Mouse (Mus musculus) T-cell, adult 2 months (primary cell): ENCODE results near the gene Rilpl1.
A peak's percentile ranks its signal among the peaks of the same experiment; 100 is the strongest.
"Not testable (repeated sequence)": the region's sequence is repeated elsewhere in the genome, so short reads cannot be mapped to it uniquely, and the experiment has no call there.

Source experiments
- DNase-seq: peaks from one replicate; pipeline ENCODE4 v3.0.0; 2022; ENCODE audit warnings: low spot score

The Rilpl1 gene

DNA sequence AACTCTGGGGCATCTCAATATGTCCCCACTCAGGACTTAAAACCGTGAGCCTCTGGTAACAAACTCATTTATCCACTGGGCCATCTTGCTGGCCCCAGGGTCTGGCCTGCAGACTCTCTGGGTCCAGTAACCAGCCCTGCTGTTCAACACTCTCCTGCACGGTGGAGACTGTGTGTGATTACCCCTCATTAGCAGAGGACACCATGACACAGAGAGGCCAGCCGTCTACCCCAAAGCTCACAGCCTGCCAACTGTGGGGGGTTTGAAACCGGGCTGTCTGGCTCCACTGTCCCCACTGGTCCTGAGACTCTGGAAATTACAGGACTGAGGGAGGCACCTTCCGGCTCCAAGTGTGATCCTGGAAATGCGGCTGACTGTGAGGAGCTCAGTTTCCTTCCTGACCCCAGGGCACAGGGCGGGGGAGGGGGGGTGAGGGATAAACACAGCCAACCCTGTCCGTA is 2.0 kb downstream of the Rilpl1 start:
- DNase-seq = no peak

DNA sequence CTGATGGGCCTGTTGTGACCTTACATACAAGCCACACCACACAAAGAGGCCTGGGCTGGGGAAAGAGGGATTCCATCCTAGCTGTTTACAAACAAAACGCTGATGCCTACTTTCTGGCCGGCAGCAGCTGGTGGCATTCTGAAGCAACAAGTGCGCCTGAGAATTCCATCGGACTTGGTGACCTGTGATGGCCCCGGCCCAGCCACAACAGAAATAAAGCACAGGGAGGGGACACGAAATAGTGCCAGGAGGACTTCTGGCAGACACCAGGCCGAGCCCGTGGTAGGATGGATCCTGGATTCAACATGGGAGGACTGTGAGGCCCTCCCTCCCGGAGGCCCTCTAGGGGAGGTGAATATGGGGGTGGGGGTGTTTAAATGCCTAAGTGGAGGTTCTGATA is 2.4 kb downstream of the Rilpl1 start:
- DNase-seq = no peak

DNA sequence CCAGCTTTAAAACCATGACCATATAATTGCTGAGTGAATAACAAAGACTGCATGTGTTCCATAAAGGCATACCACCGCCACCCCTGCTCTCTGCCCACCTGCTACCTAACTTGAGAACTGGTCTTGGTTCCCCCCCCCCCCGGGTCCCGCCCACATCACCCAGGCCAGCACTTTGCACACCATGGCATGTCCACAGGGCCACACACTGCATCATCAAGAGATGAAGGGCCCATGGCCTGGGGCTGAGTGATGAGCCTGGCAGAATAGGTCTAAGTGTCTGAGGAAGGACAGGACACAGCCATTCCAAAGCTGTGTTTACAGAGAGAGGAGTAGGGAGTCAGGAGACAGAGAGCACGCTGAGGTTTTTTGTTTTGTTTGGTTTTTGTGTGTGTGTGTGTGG is 2.8 kb downstream of the Rilpl1 start:
- no peak for DNase-seq

DNA sequence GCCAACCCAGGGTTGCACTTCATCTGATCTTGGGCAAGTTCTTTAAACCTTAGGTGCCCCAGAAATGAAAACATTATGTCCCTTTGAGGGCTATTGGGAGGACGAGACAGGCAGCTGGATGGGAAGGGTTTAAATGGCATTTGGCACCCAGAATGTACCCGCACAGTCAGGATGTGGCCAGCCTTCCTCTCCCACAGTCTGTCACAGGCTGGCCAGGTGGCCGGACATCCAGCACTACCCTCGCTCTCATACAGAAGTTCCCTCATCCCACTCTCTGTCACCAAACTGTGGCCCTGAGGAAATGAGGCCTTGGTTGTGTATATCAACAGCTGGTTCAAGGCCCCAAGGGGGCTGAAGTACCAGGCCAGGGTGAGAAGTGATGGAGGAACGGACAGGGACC is 6.2 kb downstream of the Rilpl1 start:
- no peak for DNase-seq

DNA sequence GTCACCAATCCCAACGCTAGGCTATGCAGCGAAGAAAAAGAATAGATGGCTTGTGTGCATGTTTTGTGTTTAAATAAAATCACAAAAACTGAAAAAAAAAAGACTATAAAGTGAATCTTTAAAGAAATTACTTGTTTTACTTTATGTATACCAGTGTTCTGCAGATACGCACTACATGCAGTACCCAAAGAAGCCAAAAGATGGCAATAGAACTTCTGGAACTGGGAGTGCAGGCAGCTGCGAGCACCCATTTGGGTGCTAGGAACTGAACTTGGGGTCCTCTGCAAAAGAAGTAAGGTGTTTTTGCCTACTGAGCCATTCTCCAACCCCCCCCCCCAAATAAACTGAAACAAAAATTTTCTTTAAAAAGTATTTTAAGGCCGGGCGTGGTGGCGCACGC is 8.2 kb downstream of the Rilpl1 start:
- DNase-seq = no peak

DNA sequence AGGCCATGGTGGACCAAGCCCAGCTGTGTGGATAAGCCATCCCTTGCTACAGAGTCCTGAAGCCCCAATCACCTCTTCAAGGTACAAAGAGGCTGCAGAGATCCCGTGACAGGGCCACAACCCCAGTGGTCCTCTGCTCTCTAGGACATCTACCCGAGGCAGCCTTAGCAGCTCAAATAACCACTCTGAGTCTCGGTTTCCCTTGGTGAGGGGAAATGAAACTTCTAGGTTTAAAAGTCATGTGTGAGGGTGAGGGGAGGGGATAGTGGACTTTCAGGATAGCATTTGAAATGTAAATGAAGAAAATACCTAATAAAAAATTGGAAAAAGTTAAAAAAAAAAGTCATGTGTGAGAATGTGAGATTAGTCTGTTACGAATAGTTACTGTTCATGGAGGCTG is 9.6 kb downstream of the Rilpl1 start:
- no peak for DNase-seq

DNA sequence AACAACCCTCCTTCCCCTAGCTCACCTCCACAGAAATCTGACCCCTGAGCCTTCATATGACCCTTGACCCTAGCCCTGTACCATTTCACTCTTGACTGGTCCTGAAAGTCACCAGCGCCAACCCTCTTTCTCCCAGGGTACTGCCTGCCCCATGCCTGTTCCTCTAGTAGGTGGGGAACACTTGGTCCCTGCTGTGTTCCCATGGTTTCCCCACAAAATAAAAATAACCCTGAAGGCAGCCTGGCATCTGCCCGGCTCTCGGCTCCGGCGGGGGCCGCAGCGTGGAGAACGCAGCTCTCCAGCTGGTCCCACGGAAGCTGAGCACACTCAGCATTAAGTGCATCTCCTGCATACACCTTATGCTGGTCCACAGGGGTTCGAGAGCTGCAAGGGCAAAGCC is 12.5 kb downstream of the Rilpl1 start:
- DNase-seq = no peak

DNA sequence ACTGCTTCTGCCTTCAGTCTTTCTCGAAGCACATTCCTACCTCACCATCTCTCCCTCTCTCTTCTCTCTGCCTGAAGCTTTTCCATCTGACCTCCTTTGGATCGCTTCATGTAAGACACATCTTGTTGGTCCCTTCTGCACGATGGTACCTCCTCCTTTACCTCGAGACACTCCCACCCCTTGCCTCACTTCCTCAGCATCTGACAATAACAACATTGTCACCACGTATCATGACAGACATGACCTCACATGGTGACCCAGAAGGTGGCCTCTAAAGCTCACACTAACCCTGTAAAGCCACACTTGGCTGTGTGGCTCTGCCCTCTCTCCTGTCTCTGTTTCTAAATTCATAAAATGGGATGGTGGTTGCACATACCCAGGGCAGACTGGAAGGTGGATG is 15.4 kb downstream of the Rilpl1 start:
- no peak for DNase-seq

DNA sequence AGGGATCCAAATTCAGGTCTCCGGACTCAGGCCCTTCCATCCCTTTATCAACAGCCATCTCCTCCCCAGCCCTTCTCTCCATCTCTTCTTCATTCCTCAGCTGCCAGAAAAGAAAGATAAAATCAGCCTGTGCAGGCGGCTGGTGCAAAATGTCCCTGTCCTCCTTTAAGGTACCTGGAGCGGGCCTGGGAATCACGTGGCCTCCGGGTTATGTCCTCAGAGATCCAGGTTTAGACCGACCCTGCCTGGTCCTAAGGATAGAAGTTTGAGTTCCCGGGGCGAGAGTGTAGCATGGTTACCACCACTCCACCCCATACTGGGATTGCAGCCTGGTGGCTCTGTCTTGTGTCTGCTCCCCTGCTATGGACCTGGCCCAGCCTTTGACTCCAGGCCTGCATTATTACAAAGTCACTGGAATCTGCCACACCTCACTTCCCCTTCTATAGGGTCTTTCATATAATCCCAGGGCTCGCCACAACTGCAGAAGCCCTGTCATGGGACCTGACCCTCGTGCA is 20.6 kb downstream of the Rilpl1 start:
- DNase-seq = no peak

DNA sequence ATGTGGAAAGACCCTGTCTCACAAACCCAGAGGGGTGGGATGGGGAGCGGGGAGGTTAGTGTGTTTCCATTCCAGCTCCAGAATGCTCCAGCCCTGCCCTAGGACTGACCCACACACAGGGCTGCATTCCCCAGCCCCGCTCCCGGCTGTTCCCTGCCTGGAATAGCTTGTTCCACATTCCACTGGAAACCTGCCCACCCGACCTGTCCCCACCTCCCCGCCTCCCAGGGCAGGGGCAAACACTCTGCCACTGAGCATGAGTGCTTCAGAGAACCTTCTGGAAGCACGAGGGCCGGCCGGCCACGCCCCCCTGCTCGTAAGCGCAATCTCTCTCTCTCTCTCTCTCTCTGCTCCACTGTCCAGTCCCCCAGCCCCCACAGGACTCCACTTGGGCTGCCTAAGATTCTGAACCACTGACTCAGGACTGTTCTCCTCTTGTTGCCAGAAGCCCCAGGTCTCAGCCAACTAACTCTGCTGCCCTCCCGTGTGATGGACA is 21.4 kb downstream of the Rilpl1 start:
- no peak for DNase-seq

DNA sequence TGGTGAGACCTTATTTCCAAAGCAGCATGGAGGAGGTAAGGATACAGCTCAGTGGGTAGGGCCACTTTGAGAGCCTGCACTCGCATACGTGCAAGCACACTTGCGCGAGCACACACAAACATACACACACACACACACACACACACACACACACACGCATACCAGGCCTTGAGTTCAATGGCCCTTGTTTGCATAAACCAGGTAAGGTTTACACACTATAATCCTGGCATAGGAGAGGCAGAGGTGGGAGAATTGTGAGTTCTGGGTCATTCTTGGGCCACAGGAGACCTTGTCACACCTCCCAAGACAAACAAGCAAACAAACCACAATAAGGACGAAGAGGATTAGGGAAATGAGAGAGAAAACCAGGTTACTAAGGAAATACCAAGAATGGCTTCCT is 22.0 kb downstream of the Rilpl1 start:
- no peak for DNase-seq

DNA sequence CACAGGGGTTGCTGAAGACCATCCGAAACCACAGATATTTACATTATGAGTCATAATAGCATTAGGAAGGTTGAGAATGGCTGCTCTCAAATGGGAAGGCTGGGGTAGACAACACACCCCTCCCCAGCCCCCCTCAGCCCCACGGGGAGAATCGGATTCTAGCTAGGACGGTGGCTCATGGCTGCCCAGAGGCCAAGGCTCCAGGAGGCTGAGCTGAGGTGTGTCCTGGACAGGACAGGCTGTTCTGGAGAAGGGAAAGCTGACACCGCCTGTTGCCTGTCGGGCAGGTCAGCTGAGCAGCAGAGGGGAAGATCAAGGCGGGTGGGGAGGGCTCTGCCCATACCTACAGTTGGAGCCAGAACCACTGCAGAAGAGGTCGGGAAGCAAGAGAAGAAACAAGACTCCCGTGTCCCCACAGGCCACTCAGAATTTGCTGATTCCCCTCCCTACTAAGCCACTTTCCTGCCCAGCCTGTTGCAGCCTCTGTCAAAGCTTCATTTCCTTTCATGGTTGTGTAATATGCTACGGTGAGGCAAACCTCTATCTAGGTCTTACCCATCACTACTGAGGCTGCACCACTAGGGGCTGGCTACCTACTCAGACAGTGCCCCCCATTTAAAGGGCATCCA is 24.3 kb downstream of the Rilpl1 start:
- DNase-seq = no peak

DNA sequence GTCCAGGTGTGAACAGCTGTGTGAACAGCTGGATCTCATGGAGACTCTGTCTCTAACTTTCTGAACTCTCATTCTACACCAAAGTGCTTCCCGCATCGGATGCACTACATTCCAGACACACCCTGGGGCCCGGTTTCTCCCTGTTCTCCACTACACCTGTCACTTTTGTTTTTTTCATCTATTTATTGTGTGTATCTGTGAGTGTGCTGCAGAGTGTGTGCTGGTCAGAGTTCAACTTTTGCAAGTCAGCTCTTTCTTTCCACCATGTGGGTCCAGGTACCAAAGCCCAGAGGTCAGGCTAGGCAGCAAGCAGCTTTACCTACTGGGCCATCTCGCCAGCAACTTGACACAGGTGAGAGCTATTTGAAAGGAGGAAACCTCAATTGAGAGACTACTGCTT is 26.0 kb downstream of the Rilpl1 start:
- no peak for DNase-seq

DNA sequence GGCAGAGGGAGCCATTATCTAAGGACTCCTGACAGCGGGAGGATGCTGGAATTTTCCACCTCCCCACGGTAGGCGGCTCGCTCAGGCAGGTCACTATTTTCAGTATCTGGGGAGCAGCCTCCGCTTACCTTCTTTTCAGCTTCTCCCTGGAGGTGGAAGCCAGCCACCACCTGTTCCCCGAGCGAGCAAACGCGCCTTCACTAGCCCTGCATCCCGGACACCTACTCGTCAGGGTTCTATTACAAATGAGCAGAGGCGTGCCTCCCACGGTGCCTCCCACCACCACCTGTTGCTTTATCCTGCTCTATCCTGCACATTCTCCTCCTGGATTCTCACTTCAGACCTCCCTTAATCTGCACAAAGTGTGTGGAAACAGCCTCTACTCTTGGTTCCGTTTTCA is 27.4 kb downstream of the Rilpl1 start:
- no peak for DNase-seq

DNA sequence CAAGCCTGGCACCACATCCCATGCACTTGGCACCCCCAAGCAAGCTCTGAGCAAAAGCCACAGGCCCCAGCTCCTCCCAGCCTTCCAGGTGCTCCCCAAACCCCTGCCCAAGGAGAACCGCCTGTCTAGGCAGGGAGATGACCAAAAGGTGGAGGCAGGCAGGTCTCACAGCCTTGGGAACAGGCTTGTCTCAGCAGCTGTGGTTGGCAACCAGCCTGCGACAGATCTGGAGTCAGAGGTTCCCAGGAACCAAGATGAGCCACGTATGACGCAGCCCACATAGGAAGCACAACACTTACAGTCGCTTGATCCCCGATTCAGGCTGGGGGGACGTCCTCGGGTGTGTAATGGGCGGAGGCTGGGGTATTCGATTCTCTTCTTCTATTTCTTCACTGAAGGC is 29.6 kb downstream of the Rilpl1 start:
- DNase-seq = no peak

DNA sequence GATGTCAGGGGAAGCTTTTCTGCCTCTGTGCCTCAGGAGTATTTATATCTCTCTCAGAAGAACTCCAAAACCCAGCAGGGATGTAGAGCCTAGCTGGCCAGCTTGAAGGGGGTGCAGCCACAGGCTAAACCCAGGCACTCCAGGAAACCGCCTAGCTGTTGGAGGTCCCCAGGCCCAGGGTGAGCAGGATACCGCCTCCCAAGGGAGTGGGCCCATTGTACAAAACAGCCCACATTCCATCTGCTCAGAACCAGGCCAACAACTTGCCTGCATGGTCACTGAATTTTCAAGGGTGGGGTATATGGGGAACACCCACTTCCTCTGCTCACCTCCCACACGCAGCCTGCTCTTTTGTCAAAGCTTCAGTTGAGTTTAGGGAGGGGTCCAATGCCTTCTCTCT is 30.6 kb downstream of the Rilpl1 start:
- no peak for DNase-seq

DNA sequence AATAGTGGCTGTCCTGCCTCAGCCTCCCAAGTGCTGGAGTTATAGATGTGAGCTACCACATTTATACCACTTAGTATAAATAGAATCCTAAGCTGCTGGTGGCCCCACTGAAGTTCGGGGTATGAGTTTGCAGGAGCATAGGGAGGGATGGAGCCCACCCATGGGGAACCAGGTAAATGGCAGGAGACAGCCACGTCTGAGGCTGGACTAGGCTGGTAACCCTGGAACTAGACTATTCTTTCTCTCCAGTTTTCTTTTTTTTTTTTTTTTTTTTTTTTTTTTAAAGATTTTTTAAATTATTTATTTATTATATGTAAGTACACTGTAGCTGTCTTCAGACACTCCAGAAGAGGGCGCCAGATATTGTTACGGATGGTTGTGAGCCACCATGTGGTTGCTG is 31.2 kb downstream of the Rilpl1 start:
- DNase-seq = not testable (repeated sequence)

DNA sequence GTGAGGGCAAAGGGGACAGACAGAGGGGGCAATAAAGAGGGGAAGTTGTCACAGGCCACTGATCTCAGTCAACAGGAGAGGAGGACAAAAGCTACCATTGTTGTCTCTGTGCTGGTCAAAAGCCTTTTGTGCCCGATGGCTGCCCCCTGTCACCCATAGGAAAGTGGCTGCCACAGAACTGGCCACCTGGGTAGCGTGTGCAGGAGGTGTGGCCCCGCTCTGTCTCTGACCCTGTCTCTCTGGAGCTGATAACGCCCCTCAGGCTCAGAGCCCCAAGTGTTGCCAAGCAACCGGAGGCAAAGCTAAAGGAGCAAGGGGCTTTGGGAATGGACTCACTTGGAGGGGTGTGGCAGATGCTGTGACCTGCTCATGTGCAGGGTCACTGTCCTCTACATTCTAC is 32.2 kb downstream of the Rilpl1 start:
- no peak for DNase-seq

DNA sequence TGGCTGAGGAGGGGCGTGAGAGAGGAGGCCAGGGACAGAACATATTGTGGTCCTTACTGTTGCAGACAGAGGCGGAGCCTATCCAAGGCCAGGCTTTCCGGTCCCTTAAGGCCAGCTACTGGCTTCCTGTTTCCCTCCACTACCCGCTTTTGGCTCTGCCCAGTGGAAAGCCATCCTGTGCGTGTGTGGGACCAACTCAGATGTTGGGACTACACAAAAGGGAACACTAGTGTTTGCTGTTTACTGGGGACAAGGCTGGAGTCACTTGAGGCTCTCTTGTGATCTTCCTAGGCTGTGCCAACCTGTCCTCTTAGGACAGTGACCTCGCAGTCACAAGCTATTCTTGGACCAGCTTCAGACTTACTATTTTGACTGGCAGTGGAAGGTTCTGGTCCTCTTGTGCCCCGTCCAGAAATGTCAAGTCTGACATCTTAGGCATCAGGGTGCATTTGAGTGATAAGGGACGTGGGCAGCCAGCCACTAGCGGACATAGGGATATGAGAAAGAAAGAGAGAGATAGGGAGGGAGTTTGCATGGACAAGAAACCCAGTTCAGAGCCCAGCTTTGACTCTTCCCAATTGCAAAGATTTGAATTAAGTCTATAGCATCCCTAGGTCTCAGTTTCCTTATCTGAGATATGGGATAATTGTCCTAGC is 32.8 kb downstream of the Rilpl1 start:
- DNase-seq = no peak

DNA sequence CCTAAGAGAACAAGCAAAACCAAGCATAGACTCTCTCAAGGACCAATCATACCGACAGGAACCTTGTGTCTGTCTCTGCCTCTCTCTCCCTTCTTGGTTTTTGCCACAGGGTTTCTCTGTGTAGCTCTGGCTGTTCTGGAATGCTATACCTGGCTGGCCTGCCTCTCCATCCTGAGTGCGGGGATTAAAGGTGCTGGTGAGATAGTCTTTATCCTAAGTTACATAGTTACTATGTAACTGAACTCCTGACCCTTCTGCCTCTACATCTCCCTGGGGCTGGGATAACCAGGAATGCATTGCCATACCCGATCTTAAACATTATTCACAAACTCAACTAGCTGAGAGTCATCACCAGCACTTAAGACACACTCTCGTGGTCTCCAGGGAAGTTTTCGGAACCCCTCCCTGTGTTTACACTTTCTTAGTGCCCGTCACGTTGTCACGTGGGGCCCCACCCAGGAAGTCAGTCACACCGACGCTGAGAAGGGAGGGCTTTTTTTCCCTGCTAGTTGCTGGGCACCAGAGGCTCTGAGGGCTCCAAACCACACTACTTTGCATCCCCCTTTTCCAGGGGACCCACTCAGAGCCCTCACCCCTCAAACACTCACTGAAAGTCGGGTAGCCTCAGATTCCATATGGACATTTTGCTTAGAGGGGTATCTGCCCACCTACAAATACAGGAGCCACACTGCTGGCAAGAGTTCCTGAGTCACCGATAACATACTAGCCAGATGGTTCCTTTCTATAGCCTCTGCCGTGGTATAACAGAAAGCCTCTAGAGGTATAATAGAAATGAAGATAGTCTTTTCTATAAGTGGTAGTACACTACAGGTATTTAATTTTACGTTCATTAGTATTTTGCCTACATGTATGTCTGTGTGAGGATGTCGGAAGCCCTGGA is 34.3 kb downstream of the Rilpl1 start:
- DNase-seq = peak; percentile 80

DNA sequence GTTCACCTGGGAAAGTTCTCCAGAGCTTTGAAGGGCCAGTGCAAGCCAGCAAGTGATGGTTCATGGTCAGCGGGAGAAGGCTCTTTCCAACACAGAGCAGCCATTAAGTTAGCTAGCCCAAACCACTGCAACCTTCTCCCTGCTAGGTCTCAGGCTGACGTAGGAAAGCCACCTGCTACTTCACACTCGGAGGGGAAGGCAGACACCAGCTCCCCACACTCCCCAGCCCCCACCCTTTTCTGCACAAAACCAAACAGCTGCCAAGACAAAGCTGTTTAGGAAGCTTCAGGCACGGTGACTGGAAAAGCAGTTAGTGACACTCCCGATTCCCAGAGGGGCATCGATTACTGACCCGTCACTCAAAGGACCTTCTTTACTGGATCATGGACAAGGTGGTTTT is 35.6 kb downstream of the Rilpl1 start:
- no peak for DNase-seq

DNA sequence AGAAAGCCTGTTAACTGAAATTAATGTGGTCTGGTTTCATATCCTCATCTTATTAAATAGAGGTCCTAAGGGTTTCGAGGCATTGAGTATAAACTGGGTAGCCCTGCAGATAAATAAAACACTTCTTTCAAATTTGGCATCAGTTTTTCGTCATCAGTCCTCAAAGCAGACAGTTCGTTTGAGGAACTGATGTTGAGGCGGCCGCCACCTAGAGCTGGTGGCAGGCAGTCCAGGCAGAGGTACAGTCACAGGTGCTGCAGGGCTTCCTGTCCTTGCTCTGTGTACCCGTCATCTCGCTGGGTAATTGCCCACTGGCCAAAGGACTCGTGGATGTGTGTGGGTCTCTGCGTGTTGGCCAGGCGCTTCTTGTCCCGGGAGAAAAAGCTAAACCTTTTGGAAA is 37.7 kb downstream of the Rilpl1 start:
- no peak for DNase-seq

DNA sequence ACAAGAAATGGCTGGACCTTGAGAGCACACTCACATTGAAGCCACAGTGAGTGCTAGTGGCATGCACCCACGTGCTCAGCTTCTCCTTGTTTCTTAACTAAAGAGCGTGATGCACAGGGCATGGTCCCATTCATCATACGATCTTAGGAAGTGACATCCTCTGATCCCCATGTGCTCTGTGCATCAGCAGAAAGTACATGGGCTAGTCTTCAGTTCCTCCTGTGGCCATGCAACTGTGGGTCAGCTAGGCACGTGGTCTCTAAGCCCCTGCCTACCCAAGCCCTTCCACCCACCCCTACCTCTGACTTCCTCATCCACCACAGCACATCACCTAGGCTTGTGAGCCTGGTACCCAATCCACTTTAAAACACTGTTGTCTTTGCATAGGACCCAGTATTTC is 38.6 kb downstream of the Rilpl1 start:
- DNase-seq = no peak
